Mouse (Mus musculus) spleen, adult 2 months (tissue): ENCODE data around the gene Cep295nl. TPM values are rescaled to one million over a fixed set of nuclear protein-coding genes. Genes with fewer than 3 reads are reported as not detected.

Source experiments
- DNase-seq, 2 experiments: peaks; one replicate each; pipeline versions ENCODE4 v3.0.0 to v3.0.0-alpha.2; 2012 to 2021; ENCODE audit warnings: low spot score in 2 of 2, low read depth in 1 of 2
- H3K27ac ChIP-seq: fragments of 200-500 bp; 2 replicates; pipeline ENCODE4 v1.5.1; 2012; ENCODE audit warnings: low read length, inconsistent platforms; ENCODE audit not compliant: insufficient read depth
- H3K27me3 ChIP-seq: fragments of 200-500 bp; 2 replicates; pipeline ENCODE4 v1.6.1; 2012; ENCODE audit warnings: mild to moderate bottlenecking, moderate library complexity, low read length, inconsistent platforms; ENCODE audit not compliant: control insufficient read depth, insufficient read depth
- H3K36me3 ChIP-seq: fragments of 200-500 bp; 2 replicates; pipeline ENCODE4 v1.6.1; 2012; ENCODE audit warnings: mild to moderate bottlenecking, low read length, inconsistent platforms; ENCODE audit not compliant: control insufficient read depth, insufficient read depth
- H3K4me1 ChIP-seq: fragments of 200-500 bp; 2 replicates; pipeline ENCODE4 v1.6.1; 2011; ENCODE audit warnings: inconsistent platforms; ENCODE audit not compliant: control insufficient read depth, insufficient read depth, insufficient read length
- H3K4me3 ChIP-seq: fragments of 200-500 bp; 2 replicates; pipeline ENCODE4 v1.5.1; 2011; ENCODE audit warnings: mild to moderate bottlenecking, inconsistent platforms; ENCODE audit not compliant: insufficient read depth, insufficient read length; ENCODE audit errors: extremely low read depth
- CTCF ChIP-seq: fragments of 200-500 bp; IDR thresholded peaks from 2 replicates; pipeline ENCODE4 v1.5.1; 2011; ENCODE audit warnings: mild to moderate bottlenecking, inconsistent platforms; ENCODE audit not compliant: insufficient read depth, insufficient read length, insufficient replicate concordance; ENCODE audit errors: extremely low read depth
- POLR2A ChIP-seq: fragments of 200-500 bp; IDR thresholded peaks from 2 replicates; pipeline ENCODE4 v1.6.1; 2011; ENCODE audit warnings: low read depth, low read length, inconsistent platforms
- WGBS: fragments of 180-500 bp; shearing (Covaris S2); methylation state at CpG from one replicate; pipeline ENCODE4 v1.1.7; 2018; 5-methylcytosine and 5-hydroxymethylcytosine counted together
- polyA plus RNA-seq: library from polyadenylated mRNA; depleted of rRNA; stranded (reverse); fragments of >200 nt; gene quantifications from 2 replicates; pipeline ENCODE4 v1.2.3, GENCODE M21; 2012

The Cep295nl gene
- polyA plus RNA-seq, 1 experiment: not detected

DNA sequence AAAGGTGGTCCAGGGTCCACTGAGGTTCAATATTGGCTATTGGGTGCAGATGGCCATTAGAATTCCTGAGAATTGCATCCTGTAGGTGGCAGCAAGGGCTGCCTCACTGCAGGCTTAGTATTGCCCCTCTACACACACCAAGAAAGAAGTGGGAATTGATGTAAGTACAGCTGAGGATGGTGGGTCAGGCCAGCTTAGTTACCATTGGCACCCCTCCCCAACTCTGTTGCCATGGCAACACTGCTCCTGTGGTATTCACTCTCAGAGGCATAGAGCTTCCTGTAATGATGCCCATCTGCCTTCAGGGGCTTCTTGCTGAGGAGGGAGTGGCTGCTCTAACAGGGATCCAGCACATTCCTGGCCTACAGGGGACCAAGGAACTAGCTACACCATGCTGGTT, 32.7 kb upstream of the Cep295nl start:
- Histone ChIP-seq H3K27ac (no peak overlapping the region), H3K27me3 (no peaks in the 10 kb centered on the region), H3K4me3 (no peak overlapping the region), H3K4me1 (no peaks in the 10 kb centered on the region; the same call in 1 of the 2 replicates), H3K36me3 (no peaks in the 10 kb centered on the region)
- DNase-seq: no peak
- TF ChIP-seq POLR2A: no peak
- no peak for TF ChIP-seq CTCF

DNA sequence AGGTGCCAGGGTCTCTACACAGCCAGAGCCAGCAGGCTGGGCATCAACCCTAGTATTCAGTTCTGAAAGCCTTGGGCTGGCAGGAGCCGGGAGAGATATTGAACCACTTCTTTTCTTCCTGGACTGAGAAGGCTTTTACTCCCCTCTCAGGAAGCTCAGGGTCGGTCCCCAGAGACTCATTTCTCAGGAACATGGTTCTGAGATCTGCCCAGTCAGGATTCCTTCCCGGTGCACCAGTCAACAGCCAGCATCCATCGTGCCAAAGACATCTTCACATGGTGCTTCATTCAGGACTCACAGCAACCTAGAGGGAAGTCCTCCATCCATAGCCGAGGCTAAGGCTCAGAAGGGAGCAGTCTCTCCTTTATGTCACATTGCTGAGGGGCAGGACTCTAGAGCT, 32.2 kb upstream of the Cep295nl start:
- TF ChIP-seq POLR2A (no peak), CTCF (no peak)
- Histone ChIP-seq H3K27ac (no peak overlapping the region), H3K27me3 (no peaks in the 10 kb centered on the region), H3K4me1 (no peaks in the 10 kb centered on the region; the same call in 1 of the 2 replicates), H3K4me3 (no peak overlapping the region), H3K36me3 (no peaks in the 10 kb centered on the region)
- WGBS: 83% methylated on average over 5 of the region's 5 CpGs
- DNase-seq: no peak

DNA sequence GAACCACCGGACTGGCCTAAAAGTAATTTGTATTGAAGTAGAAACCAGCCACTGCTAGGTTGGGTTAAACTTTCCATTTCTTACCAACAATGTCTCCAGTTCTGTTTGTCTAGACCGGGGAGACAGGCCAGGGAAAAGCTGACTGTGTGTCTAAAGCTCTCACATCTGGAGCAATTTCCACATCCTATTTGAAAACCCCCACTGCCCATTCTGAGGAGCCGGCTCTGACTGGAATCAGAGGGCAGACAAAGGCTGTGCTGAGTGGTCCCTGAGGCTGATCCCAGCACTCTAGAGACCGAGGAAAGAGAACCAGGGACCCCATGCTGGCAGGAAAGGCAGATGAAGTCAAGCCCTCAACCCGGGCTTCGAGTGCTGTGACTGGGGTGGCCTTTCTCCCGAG, 30.3 kb upstream of the Cep295nl start:
- no peaks in the 10 kb centered on the region for H3K4me1 ChIP-seq
- TF ChIP-seq CTCF (no peak), POLR2A (no peak)
- H3K4me3 ChIP-seq: no peak overlapping the region
- no peak overlapping the region for H3K27ac ChIP-seq
- 79% methylated on average over 7 of the region's 7 CpGs for WGBS
- no peak for DNase-seq
- H3K36me3 ChIP-seq: no peaks in the 10 kb centered on the region
- H3K27me3 ChIP-seq: no peaks in the 10 kb centered on the region

GRCm38 (mm10) chr11:118371876-118372275, 29.6 kb upstream of the Cep295nl start:
- H3K4me3 ChIP-seq: no peak overlapping the region
- no peaks in the 10 kb centered on the region for H3K36me3 ChIP-seq
- WGBS: 92% methylated on average over 7 of the region's 7 CpGs
- no peaks in the 10 kb centered on the region for H3K4me1 ChIP-seq
- TF ChIP-seq POLR2A (no peak), CTCF (no peak)
- no peak overlapping the region for H3K27ac ChIP-seq
- H3K27me3 ChIP-seq: no peaks in the 10 kb centered on the region
- DNase-seq: no peak

GRCm38 (mm10) chr11:118369657-118370056, 27.4 kb upstream of the Cep295nl start:
- TF ChIP-seq POLR2A: no peak
- no peak for TF ChIP-seq CTCF
- Histone ChIP-seq H3K27ac (no peak overlapping the region), H3K36me3 (no peaks in the 10 kb centered on the region), H3K4me1 (no peaks in the 10 kb centered on the region), H3K4me3 (no peak overlapping the region), H3K27me3 (no peaks in the 10 kb centered on the region)
- 69% methylated on average over 8 of the region's 8 CpGs for WGBS
- DNase-seq: no peak

- H3K4me3 ChIP-seq: no peak overlapping the region
- no peak for DNase-seq
- WGBS: 90% methylated on average over 5 of the region's 5 CpGs
- TF ChIP-seq POLR2A: no peak
- TF ChIP-seq CTCF: no peak
- no peaks in the 10 kb centered on the region for H3K4me1 ChIP-seq
- H3K36me3 ChIP-seq: no peaks in the 10 kb centered on the region
- H3K27ac ChIP-seq: no peak overlapping the region
- no peaks in the 10 kb centered on the region for H3K27me3 ChIP-seq
Observed at GRCm38 (mm10) chr11:118369251-118369650, 27.0 kb upstream of the Cep295nl start.

- no peak for DNase-seq
- TF ChIP-seq CTCF: no peak
- no peak for TF ChIP-seq POLR2A
Observed at GRCm38 (mm10) chr11:118368330-118368729, 26.0 kb upstream of the Cep295nl start.

GRCm38 (mm10) chr11:118366559-118366958, 24.3 kb upstream of the Cep295nl start:
- no peak for TF ChIP-seq CTCF
- no peak for TF ChIP-seq POLR2A

More at GRCm38 (mm10) chr11:118368330-118368729, 26.0 kb upstream of the Cep295nl start:
- H3K27ac ChIP-seq: no peak overlapping the region
- 65% methylated on average over 3 of the region's 3 CpGs for WGBS
- no peak overlapping the region for H3K4me3 ChIP-seq
- no peaks in the 10 kb centered on the region for H3K27me3 ChIP-seq
- H3K4me1 ChIP-seq: peaks cover 1% of the 10 kb centered on the region; the same call in 1 of the 2 replicates
- no peaks in the 10 kb centered on the region for H3K36me3 ChIP-seq

More at GRCm38 (mm10) chr11:118366559-118366958, 24.3 kb upstream of the Cep295nl start:
- no peak overlapping the region for H3K27ac ChIP-seq
- peaks cover 9% of the 10 kb centered on the region; the same call in 1 of the 2 replicates for H3K4me1 ChIP-seq
- H3K36me3 ChIP-seq: no peaks in the 10 kb centered on the region
- no peak for DNase-seq
- H3K4me3 ChIP-seq: no peak overlapping the region
- 89% methylated on average over 8 of the region's 8 CpGs for WGBS
- no peaks in the 10 kb centered on the region for H3K27me3 ChIP-seq
